Mouse (Mus musculus) forebrain, embryonic 13.5 days (tissue): ENCODE data around the gene Mvp. TPM values are rescaled to one million over a fixed set of nuclear protein-coding genes. Genes with fewer than 3 reads are reported as not detected.

Experiments
- ATAC-seq: fragments of 200-750 bp; cut with Nextera tagmentation; 2 replicates; pipeline ENCODE4 v1.8.0; 2017
- H3K27ac ChIP-seq: fragments of 300-500 bp; sonication (generic); 2 replicates; pipeline ENCODE4 v1.5.1; 2015; ENCODE audit warnings: inconsistent platforms, mild to moderate bottlenecking, moderate library complexity
- H3K27me3 ChIP-seq: fragments of 300-500 bp; sonication (generic); 2 replicates; pipeline ENCODE4 v1.6.1; 2015; ENCODE audit warnings: mild to moderate bottlenecking, inconsistent platforms
- H3K36me3 ChIP-seq: fragments of 300-500 bp; sonication (generic); 2 replicates; pipeline ENCODE4 v1.6.1; 2015; ENCODE audit warnings: mild to moderate bottlenecking, inconsistent platforms; ENCODE audit not compliant: poor library complexity, severe bottlenecking
- H3K4me1 ChIP-seq: fragments of 300-500 bp; sonication (generic); 2 replicates; pipeline ENCODE4 v1.6.1; 2015; ENCODE audit warnings: inconsistent platforms
- H3K4me2 ChIP-seq: fragments of 300-500 bp; sonication (generic); 2 replicates; pipeline ENCODE4 v1.6.1; 2015; ENCODE audit warnings: inconsistent platforms, mild to moderate bottlenecking, moderate library complexity
- H3K4me3 ChIP-seq: fragments of 300-500 bp; sonication (generic); 2 replicates; pipeline ENCODE4 v1.5.1; 2015; ENCODE audit warnings: mild to moderate bottlenecking, inconsistent platforms
- H3K9ac ChIP-seq: fragments of 300-500 bp; sonication (generic); 2 replicates; pipeline ENCODE4 v1.6.1; 2015; ENCODE audit warnings: mild to moderate bottlenecking, inconsistent platforms
- H3K9me3 ChIP-seq: fragments of 300-500 bp; sonication (generic); replicated peaks from 2 replicates; pipeline ENCODE4 v1.6.1; 2016; ENCODE audit warnings: inconsistent platforms
- WGBS: fragments of 180-500 bp; shearing (Covaris S2); methylation state at CpG from one replicate; pipeline ENCODE4 v1.1.7; 2015; 5-methylcytosine and 5-hydroxymethylcytosine counted together
- polyA plus RNA-seq: library from polyadenylated mRNA; unstranded; fragments of >200 nt; fragmentation: Nextera tagmentation; extraction: Ambion mirVana; gene quantifications from 2 replicates; pipeline ENCODE4 v1.2.1, GENCODE M21; 2015

Mvp gene
- polyA plus RNA-seq, 1 experiment from 2014 or later, result 3.2 TPM

DNA sequence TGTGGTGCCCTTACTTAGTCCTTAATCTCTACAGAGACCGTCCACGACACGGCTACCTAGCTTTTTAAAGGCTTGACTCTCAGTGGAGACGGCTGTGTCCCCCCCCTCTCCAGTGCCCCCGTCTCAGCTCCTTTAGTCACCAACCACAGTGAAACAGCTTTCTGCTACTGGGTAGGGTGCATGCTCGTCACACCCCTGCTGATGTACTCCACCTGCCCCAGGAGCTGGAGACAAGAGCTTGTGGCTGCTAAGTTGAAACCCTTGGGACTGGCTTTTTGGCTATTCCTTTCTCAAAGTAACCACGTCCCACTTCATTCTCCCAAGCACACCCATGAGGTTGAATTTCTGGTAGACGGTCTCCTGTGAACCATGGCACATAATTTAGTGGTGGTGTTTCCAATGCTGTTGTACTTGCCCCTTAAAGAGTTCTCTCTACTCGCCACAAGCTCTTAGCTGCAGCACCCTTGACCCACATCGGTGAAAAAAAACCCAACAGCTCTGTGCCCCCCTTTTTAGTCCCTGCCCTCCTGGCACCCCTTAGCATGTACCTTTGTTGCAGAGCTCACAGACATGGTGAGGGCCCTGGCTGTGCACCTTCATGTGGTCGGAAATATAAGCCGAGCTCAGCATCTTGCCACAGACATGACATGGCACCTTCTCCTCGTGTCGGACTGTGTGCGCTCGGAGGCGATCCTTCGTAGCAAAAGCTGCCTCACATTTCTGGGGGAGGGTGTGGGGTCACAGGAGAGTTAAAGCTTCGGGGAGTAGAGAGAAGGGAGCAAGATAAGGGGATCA lies 9.7 kb upstream of the Mvp start:
- peaks cover 71% of the 10 kb centered on the region for H3K4me1 ChIP-seq
- WGBS, result 20% methylated on average over 19 of the region's 19 CpGs
- no peaks in the 10 kb centered on the region for H3K27me3 ChIP-seq
- H3K9me3 ChIP-seq, result no peaks in the 10 kb centered on the region
- peak overlapping the region; percentile 99 for H3K4me2 ChIP-seq
- peaks cover 39% of the 10 kb centered on the region for H3K36me3 ChIP-seq
- ATAC-seq, result no peak
- H3K9ac ChIP-seq, result peak overlapping the region; percentile 100
- H3K4me3 ChIP-seq, result peak overlapping the region; percentile 94
- peak overlapping the region; percentile 99 for H3K27ac ChIP-seq

DNA sequence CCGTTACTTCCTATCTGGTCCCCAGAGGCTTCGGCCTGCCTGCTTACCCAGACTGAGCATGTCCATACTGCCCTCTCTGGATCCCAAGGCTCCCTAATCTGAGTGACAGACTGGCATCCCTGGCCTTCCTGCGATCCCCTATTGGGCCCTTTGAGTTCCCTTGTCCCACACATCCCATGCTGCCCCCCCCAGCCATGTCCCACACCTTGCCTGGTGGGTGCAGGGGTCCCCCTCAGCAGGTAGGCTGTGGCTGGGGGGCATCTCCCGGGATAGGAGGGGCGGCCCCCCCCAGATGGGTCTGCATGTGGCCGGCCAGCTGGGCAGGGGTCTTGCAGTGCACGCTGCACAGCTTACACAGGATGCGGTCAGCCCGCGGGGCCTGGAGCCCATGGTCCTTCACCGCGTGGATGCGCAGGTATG lies 8.9 kb upstream of the Mvp start:
- Histone ChIP-seq H3K9ac (peak overlapping the region; percentile 100), H3K4me3 (peak overlapping the region; percentile 94), H3K27me3 (no peaks in the 10 kb centered on the region), H3K9me3 (no peaks in the 10 kb centered on the region), H3K4me1 (peaks cover 77% of the 10 kb centered on the region), H3K4me2 (peak overlapping the region; percentile 99), H3K27ac (peak overlapping the region; percentile 92), H3K36me3 (peaks cover 33% of the 10 kb centered on the region)
- no peak for ATAC-seq
- WGBS, result 63% methylated on average over 13 of the region's 13 CpGs

DNA sequence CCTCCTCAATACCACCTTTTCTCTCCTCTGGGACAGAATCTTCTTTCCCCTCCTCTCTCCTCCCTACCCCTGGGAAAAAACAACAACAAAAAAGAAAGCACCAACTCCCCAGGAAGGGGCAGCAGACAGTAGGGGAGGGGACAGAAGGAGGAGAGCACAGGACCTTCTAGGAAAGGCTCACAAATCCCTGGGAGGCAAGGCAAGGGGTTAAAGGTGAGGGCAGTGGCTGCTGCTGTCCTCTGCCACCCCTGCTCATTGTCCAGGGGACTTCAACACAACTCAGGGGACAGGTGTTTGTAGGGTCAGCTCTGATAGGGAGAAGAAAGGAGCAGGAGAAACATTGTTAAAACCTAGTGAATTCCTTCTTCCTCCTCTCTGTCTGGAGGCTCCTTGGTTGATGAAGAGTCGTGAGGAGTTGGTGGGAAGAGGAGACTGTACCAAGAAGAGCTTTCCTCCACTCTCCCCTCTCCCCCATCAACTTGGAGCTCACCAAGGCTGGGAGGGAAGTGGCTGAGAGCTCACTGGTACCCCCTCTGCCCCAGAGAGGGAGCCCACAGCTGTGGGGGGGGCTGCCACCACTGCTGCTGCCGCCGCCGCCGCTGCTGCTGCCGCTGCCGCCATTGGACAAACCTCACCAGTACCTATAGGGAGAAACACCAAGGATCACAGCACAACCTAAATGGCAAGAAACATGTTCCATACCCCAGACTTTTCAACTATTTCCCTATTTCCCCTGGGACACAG lies 8.3 kb upstream of the Mvp start:
- no peaks in the 10 kb centered on the region for H3K27me3 ChIP-seq
- H3K4me1 ChIP-seq, result peaks cover 77% of the 10 kb centered on the region
- no peaks in the 10 kb centered on the region for H3K9me3 ChIP-seq
- H3K4me2 ChIP-seq, result peak overlapping the region; percentile 99
- H3K9ac ChIP-seq, result peak overlapping the region; percentile 100
- ATAC-seq, result no peak
- H3K4me3 ChIP-seq, result peak overlapping the region; percentile 94
- 57% methylated on average over 7 of the region's 7 CpGs for WGBS
- peaks cover 33% of the 10 kb centered on the region for H3K36me3 ChIP-seq
- peak overlapping the region; percentile 92 for H3K27ac ChIP-seq

DNA sequence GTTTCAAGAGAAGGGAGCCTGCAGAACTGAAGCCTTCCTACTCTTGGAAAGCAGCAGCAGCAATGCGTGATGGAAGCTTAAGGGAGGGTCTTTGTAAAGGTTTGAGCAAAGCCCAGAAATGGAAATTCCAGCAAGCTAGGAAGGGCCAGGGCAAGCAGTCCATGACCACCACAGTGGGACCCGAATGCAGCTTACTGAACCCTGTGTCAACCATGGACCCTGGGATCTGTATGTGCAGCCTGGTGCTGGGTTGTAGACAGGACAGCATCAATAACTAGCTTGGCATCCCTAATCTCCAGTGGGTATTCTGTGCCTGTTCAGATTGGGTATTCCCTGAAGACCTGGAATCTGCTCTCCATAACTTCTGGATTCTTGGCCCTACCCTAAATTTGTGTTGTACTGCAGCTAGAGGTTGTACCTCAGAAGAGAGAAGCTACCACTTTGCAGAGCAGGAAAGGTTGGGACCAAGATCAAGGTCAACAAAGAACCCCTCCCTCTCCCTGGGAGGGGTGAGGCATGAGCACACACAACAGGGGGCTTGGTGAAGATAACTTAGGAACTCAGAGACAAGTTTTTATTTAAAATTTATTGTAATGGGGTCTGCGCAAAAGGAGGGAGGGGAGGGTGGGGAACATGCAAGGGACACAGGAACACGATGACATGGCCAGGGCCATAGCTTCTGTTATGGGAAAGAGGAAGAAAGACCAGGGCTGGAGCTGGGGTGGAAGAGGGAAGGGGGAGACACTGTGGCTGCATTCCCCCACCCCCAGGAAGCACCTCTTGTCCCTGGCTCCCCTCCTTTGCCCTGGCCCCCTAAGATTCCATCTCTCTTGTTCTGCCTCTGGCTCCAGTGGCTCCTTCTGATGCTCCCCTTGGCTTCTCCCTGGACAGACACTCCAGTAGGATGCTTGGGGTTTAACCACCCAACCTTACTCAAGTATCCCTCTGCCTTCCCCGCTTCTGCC lies 7.4 kb upstream of the Mvp start:
- no peaks in the 10 kb centered on the region for H3K27me3 ChIP-seq
- H3K4me1 ChIP-seq, result peaks cover 79% of the 10 kb centered on the region
- peak overlapping the region; percentile 100 for H3K9ac ChIP-seq
- no peaks in the 10 kb centered on the region for H3K9me3 ChIP-seq
- 40% methylated on average over 5 of the region's 5 CpGs for WGBS
- H3K27ac ChIP-seq, result peak overlapping the region; percentile 92
- peaks cover 33% of the 10 kb centered on the region for H3K36me3 ChIP-seq
- H3K4me3 ChIP-seq, result peak overlapping the region; percentile 94
- peak overlapping the region; percentile 99 for H3K4me2 ChIP-seq
- no peak for ATAC-seq

DNA sequence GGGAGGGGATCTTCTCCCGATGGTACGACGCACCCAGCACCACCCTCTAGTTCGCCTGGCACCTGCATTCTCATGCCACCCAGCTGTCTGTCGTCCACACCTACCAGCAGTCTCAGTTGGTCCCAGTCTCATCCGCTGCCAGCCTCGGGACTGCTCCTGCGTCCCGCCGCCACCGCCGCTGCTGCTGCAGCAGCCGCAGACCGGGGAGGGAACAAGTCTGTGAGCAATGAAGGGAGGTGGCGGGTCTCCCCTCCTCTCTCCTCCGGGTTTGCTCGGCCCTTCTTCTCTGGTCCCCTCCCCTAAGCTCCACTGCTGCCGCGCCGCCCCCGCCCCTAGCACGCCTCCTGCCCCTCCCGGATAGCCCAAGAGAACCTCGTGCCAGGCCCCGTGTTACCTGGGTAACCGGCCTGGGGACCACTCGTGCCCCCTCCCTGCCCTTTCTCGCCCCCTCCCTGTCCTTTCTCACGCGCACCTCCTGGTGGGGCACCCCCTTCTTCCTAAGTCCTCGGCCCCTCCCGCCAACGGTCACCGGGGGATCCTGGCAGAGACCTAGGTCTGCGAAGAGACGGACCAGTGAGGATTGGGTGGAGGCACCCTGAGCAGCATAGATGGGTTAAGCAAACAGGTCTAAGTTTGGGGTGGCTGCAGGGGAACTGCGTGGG lies 6.6 kb upstream of the Mvp start, which contains the start of the genes Gm42742 and Prrt2:
Gene Gm42742 (minus strand): TSS at position 197 of the 662 bp plus-strand sequence.
Gene Prrt2 (minus strand): TSS at position 311 of the 662 bp plus-strand sequence.
- Histone ChIP-seq H3K27ac (peak within 1 kb of the TSS; percentile 92), H3K36me3 (peaks cover 33% of the 10 kb centered on the region), H3K9me3 (no peaks in the 10 kb centered on the region), H3K27me3 (no peaks in the 10 kb centered on the region), H3K4me1 (peaks cover 82% of the 10 kb centered on the region), H3K9ac (peak within 1 kb of the TSS; percentile 100), H3K4me3 (peak within 1 kb of the TSS; percentile 55), H3K4me2 (peak within 1 kb of the TSS; percentile 99)
- ATAC-seq, result peak; percentile 16
- 2% methylated on average over 30 of the region's 37 CpGs for WGBS

DNA sequence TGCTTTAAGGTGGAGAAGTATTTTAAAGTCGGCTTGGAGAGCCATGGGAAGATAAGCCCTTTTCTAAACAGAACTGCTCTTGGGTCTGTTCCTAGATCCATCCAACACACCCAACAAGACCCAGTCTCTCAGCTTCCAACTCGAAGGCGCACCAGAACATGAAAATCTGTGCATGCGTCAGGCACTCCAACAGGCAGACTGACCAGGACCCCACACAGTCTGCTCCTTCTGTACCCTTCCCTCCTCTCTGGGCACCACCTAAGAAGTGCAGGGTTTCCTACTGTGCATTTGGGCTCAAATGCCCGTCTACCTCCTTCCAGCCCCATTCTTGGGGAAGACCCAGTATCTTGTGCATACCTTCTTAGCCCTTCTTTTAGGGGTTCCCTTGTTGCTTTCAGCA lies 6.1 kb upstream of the Mvp start:
- H3K27ac ChIP-seq, result peak overlapping the region; percentile 92
- peaks cover 88% of the 10 kb centered on the region for H3K4me1 ChIP-seq
- H3K4me2 ChIP-seq, result peak overlapping the region; percentile 99
- peak overlapping the region; percentile 100 for H3K9ac ChIP-seq
- WGBS, result 29% methylated on average over 5 of the region's 5 CpGs
- H3K36me3 ChIP-seq, result peaks cover 35% of the 10 kb centered on the region
- peak overlapping the region; percentile 55 for H3K4me3 ChIP-seq
- no peak for ATAC-seq
- no peaks in the 10 kb centered on the region for H3K27me3 ChIP-seq
- H3K9me3 ChIP-seq, result no peaks in the 10 kb centered on the region

DNA sequence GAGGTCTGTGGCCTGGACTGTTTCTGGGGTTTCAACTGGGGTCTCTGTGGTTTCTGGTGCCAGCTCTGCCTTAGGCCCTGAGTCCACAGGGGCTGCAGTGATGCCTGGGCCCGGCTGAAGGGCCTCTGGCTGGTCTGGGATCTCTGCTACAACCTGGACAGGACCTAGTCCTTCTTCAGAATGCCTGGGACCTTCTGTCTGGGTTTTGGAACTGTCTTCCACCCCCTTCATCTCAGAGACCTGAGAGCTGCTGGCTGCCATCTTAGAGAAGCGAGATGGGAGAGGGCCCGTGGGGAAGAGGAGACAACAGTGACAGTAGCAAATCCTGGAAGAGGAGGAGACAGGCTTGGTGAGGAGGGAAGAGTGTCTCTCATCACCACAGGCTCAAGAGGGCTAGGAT lies 5.6 kb upstream of the Mvp start:
- H3K36me3 ChIP-seq, result peaks cover 40% of the 10 kb centered on the region
- no peak for ATAC-seq
- H3K27me3 ChIP-seq, result no peaks in the 10 kb centered on the region
- H3K4me1 ChIP-seq, result peaks cover 91% of the 10 kb centered on the region
- no peaks in the 10 kb centered on the region for H3K9me3 ChIP-seq
- peak overlapping the region; percentile 100 for H3K9ac ChIP-seq
- WGBS, result 58% methylated on average over 3 of the region's 3 CpGs
- 0 out of 2 replicates have a peak overlapping the region, but pooled peaks have one; percentile 92 for H3K27ac ChIP-seq
- peak overlapping the region; percentile 55 for H3K4me3 ChIP-seq
- H3K4me2 ChIP-seq, result peak overlapping the region; percentile 99

DNA sequence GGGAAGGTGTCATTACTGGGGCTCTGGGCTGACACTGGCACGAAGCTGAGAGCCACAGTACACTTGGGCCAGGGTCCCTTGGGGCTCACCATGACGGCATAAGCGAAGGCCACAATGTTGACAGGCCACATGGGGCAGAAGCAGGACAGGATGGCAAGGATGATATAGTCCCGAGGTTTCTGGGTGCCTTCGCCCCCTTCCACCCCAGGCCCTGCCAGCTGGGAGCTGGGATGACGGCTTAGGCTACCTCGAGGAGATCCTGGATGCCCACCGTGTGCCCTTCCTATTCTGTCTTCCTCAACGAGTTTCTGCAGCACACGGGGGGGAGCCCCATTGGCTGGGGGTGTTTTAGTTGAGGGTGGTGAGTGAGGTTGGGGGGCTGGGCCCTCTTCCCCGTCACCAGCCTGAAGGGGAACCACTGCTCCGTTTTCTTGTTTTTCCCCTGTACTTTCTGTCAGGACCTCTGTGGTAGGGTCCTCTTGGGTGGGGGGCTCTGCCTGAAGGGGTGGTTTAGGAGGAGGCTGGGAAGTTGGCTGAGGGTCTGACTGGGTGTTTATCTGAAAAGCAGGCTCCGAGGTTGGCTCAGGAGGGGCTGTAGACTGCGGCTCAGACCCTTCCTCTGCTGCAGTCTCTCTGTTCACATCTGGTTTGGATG lies 5.0 kb upstream of the Mvp start:
- no peak overlapping the region for H3K27ac ChIP-seq
- no peak for ATAC-seq
- peak overlapping the region; percentile 100 for H3K9ac ChIP-seq
- H3K4me3 ChIP-seq, result peak overlapping the region; percentile 55
- WGBS, result 82% methylated on average over 14 of the region's 14 CpGs
- peak overlapping the region; percentile 99 for H3K4me2 ChIP-seq
- H3K4me1 ChIP-seq, result peaks cover 91% of the 10 kb centered on the region
- no peaks in the 10 kb centered on the region for H3K9me3 ChIP-seq
- H3K36me3 ChIP-seq, result peaks cover 42% of the 10 kb centered on the region
- H3K27me3 ChIP-seq, result no peaks in the 10 kb centered on the region

DNA sequence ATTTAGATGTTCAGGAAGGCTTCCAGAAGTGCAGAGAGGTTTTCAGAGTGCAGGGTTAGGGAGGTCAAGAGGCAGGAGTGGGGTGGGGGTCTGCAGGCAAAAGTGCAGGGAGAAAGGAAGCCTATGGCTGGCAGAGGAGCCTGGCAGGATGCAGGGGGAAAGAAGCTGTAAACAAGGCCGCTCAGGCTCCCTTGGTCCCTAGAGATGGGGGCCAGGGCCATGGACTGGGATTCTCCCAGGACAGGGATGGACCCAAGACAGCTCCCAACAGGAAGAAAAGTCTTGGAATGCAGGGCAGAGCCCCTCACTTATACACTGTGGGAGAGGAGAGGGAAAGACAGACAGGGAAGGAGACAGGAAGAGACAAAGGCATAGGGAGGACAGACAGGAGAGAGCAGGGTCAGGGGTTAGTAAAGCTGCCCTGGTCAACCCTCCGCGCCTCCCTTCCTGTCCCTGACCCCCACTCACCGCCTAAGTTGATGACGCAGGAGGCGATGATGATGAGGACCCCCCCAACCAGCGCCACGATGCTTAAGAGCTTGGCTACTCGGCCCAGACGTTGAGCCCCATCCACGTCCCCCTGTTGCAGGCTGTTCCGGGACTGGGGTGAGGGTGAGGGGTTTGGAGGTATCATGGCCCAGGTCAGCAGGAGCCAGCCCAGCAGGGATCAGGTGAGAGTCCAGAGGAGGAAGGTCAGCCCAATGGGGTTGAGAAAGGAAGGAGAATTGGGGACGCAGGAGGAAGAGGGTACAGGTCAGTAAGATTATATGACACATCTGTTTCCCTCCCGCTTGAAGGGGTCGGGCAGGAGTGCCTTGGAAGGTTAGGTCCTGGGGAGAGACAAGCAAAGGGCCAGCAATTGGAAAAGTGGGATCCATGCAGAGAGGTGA lies 4.2 kb upstream of the Mvp start:
- H3K4me3 ChIP-seq, result 0 out of 2 replicates have a peak overlapping the region, but pooled peaks have one; percentile 8
- 88% methylated on average over 15 of the region's 15 CpGs for WGBS

DNA sequence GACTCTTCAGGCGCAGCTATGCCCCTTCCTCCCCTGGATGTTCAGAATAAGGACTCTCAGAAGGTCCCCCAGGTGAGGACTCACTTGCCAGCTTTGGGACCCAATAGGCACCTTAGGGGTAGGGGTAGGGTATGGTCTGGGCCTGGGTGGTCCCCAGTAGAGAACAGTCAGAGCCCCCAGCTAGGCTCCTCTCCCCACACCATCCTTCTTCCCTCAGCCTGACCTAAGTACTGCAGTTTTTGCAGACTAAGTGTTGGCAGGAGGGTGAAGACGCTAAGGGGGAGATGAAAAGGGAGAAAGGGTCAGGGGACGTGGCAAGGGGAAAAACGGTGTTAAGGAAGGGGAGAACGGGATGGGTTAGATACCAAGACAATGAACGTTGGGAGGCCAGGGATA lies 3.5 kb upstream of the Mvp start:
- Histone ChIP-seq H3K9ac (peak overlapping the region; percentile 54), H3K4me3 (peak overlapping the region; percentile 8; the same call in 1 of the 2 replicates)
- WGBS, result 58% methylated on average over 6 of the region's 6 CpGs

More for the DNA sequence above, 4.2 kb upstream of the Mvp start:
- peaks cover 42% of the 10 kb centered on the region for H3K36me3 ChIP-seq
- H3K27ac ChIP-seq, result peak overlapping the region; percentile 95
- peak overlapping the region; percentile 100 for H3K9ac ChIP-seq
- peaks cover 89% of the 10 kb centered on the region for H3K4me1 ChIP-seq
- peak overlapping the region; percentile 99 for H3K4me2 ChIP-seq
- no peak for ATAC-seq
- H3K9me3 ChIP-seq, result no peaks in the 10 kb centered on the region
- H3K27me3 ChIP-seq, result no peaks in the 10 kb centered on the region

More for the DNA sequence above, 3.5 kb upstream of the Mvp start:
- peaks cover 42% of the 10 kb centered on the region for H3K36me3 ChIP-seq
- peaks cover 82% of the 10 kb centered on the region for H3K4me1 ChIP-seq
- no peak for ATAC-seq
- peak overlapping the region; percentile 99 for H3K4me2 ChIP-seq
- no peaks in the 10 kb centered on the region for H3K27me3 ChIP-seq
- peak overlapping the region; percentile 95 for H3K27ac ChIP-seq
- no peaks in the 10 kb centered on the region for H3K9me3 ChIP-seq
